Mouse (Mus musculus) CH12.LX (cell line): ENCODE results near the gene Crkl. TPM values are rescaled to one million over a fixed set of nuclear protein-coding genes. Genes with fewer than 3 reads are reported as not detected.

Source experiments
- DNase-seq: peaks from one replicate; pipeline ENCODE4 v3.0.0-alpha.2; 2013; ENCODE audit errors: extremely low read depth
- H3K27ac ChIP-seq: 2 replicates; pipeline ENCODE4 v1.5.1; 2012; ENCODE audit warnings: low read depth, mild to moderate bottlenecking, control low read depth, moderate library complexity; ENCODE audit not compliant: insufficient read depth
- H3K27me3 ChIP-seq: replicated peaks from 2 replicates; pipeline ENCODE3; 2012; ENCODE audit warnings: inconsistent platforms
- H3K36me3 ChIP-seq, 2 experiments: replicated peaks in 1 of 2; 2 replicates each; pipeline versions ENCODE3 to v1.6.1; 2012; ENCODE audit warnings: inconsistent platforms in 1 of 2, low read length in 1 of 2, mild to moderate bottlenecking in 1 of 2, mixed read lengths in 1 of 2, moderate library complexity in 1 of 2; ENCODE audit not compliant: control insufficient read depth in 1 of 2, insufficient read depth in 1 of 2
- H3K4me1 ChIP-seq, 2 experiments: 2 replicates each; pipeline ENCODE4 v1.6.1; 2012; ENCODE audit warnings: inconsistent platforms in 1 of 2, moderate library complexity in 1 of 2; ENCODE audit not compliant: insufficient read depth in 2 of 2, control insufficient read depth in 1 of 2
- H3K4me2 ChIP-seq: 2 replicates; pipeline ENCODE4 v1.6.1; 2012; ENCODE audit warnings: low read depth, mild to moderate bottlenecking, control low read depth; ENCODE audit not compliant: poor library complexity, insufficient read depth, severe bottlenecking
- H3K4me3 ChIP-seq, 3 experiments: fragments of 150-350 bp in 1 of 3; sonication (generic) in 1 of 3; replicated peaks in 1 of 3; 2 replicates each; pipeline versions ENCODE3 to v1.5.1; 2011 to 2012; ENCODE audit warnings: low read depth in 2 of 3, low read length in 2 of 3, mild to moderate bottlenecking in 2 of 3, moderate library complexity in 2 of 3, control low read depth in 1 of 3, improper control_type of control experiment in 1 of 3, inconsistent platforms in 1 of 3, mixed read lengths in 1 of 3; ENCODE audit not compliant: poor library complexity in 1 of 3
- H3K79me2 ChIP-seq: replicated peaks from 2 replicates; pipeline ENCODE4 v1.6.1; 2012; ENCODE audit warnings: mild to moderate bottlenecking, moderate library complexity; ENCODE audit not compliant: control insufficient read depth, poor library complexity, insufficient read depth, severe bottlenecking; ENCODE audit errors: extremely low read depth
- H3K9ac ChIP-seq: 2 replicates; pipeline ENCODE4 v1.6.1; 2012; ENCODE audit warnings: low read depth, mild to moderate bottlenecking, control low read depth, moderate library complexity; ENCODE audit not compliant: insufficient read depth
- H3K9me3 ChIP-seq: replicated peaks from 2 replicates; pipeline ENCODE3; 2012; ENCODE audit warnings: low read length, inconsistent platforms, mixed read lengths
- BHLHE40 ChIP-seq: IDR thresholded peaks from 2 replicates; pipeline ENCODE4 v1.6.1; 2011; ENCODE audit warnings: mild to moderate bottlenecking, low read depth, low read length, improper control_type of control experiment
- CHD1 ChIP-seq: IDR thresholded peaks from 2 replicates; pipeline ENCODE4 v1.6.1; 2012; ENCODE audit warnings: low read depth, low read length, improper control_type of control experiment, inconsistent platforms
- CHD2 ChIP-seq: IDR thresholded peaks from 2 replicates; pipeline ENCODE4 v1.6.1; 2011; ENCODE audit warnings: low read length, improper control_type of control experiment
- CTCF ChIP-seq, 2 experiments: IDR thresholded peaks in 1 of 2; conservative IDR thresholded peaks in 1 of 2; 2 replicates each; pipeline ENCODE4 v1.5.1; 2011 to 2012; ENCODE audit warnings: low read depth in 2 of 2, low read length in 2 of 2, improper control_type of control experiment in 1 of 2, inconsistent platforms in 1 of 2, mild to moderate bottlenecking in 1 of 2, moderate library complexity in 1 of 2
- ELF1 ChIP-seq: IDR thresholded peaks from 2 replicates; pipeline ENCODE4 v1.6.1; 2014; ENCODE audit warnings: low read depth, mild to moderate bottlenecking, inconsistent platforms, low read length, improper control_type of control experiment
- EP300 ChIP-seq: IDR thresholded peaks from 2 replicates; pipeline ENCODE4 v1.6.1; 2011; ENCODE audit warnings: low read length, improper control_type of control experiment
- ETS1 ChIP-seq: conservative IDR thresholded peaks from 2 replicates; pipeline ENCODE4 v1.6.1; 2012; ENCODE audit warnings: low read depth, mild to moderate bottlenecking, inconsistent platforms, low read length, improper control_type of control experiment, moderate library complexity
- HCFC1 ChIP-seq: IDR thresholded peaks from 2 replicates; pipeline ENCODE4 v1.6.1; 2012; ENCODE audit warnings: low read depth, mild to moderate bottlenecking, inconsistent platforms, low read length, improper control_type of control experiment
- JUN ChIP-seq: IDR thresholded peaks from 2 replicates; pipeline ENCODE4 v1.6.1; 2011; ENCODE audit warnings: low read depth, mild to moderate bottlenecking, low read length, improper control_type of control experiment, moderate library complexity; ENCODE audit not compliant: insufficient read depth
- MEF2A ChIP-seq: IDR thresholded peaks from 2 replicates; pipeline ENCODE4 v1.6.1; 2014; ENCODE audit warnings: low read depth, mild to moderate bottlenecking, inconsistent platforms, low read length, improper control_type of control experiment, borderline replicate concordance
- MXI1 ChIP-seq: IDR thresholded peaks from 2 replicates; pipeline ENCODE4 v1.6.1; 2011; ENCODE audit warnings: mild to moderate bottlenecking, low read depth, low read length, improper control_type of control experiment
- NELFE ChIP-seq: IDR thresholded peaks from 2 replicates; pipeline ENCODE4 v1.6.1; 2011; ENCODE audit warnings: low read depth, low read length, improper control_type of control experiment
- PAX5 ChIP-seq: IDR thresholded peaks from 2 replicates; pipeline ENCODE4 v1.6.1; 2012; ENCODE audit warnings: low read length, inconsistent platforms, mixed read lengths
- POLR2A ChIP-seq: IDR thresholded peaks from 2 replicates; pipeline ENCODE4 v1.6.1; 2011; ENCODE audit warnings: low read depth, mild to moderate bottlenecking, improper control_type of control experiment, low read length
- TBP ChIP-seq: conservative IDR thresholded peaks from 2 replicates; pipeline ENCODE4 v1.6.1; 2011; ENCODE audit warnings: low read depth, low read length, improper control_type of control experiment
- ZC3H11A ChIP-seq: IDR thresholded peaks from 2 replicates; pipeline ENCODE4 v1.6.1; 2012; ENCODE audit warnings: low read depth, mild to moderate bottlenecking, inconsistent platforms, low read length, improper control_type of control experiment
- ZMIZ1 ChIP-seq: IDR thresholded peaks from 2 replicates; pipeline ENCODE4 v1.6.1; 2012; ENCODE audit warnings: low read depth, mild to moderate bottlenecking, inconsistent platforms, low read length, improper control_type of control experiment
- dilution Hi-C: fragments of 300-500 bp; cut with MboI; formaldehyde crosslinking; loops from 2 replicates; pipeline ENCODE4 v1.14.3; 2020; ENCODE audit warnings: low sequenced_read_pairs; ENCODE audit not compliant: extremely low pct_unique_long_range_greater_than_20kb, extremely low pct_ligation_motif_present
- in situ Hi-C: fragments of 300-500 bp; cut with MboI; formaldehyde crosslinking; loops from 3 replicates; pipeline ENCODE4 v1.14.3; 2019; ENCODE audit warnings: low sequenced_read_pairs, low pct_ligation_motif_present, low pct_unique_long_range_greater_than_20kb, mixed read lengths
- polyA plus RNA-seq: library from polyadenylated mRNA; unstranded; fragments of >175 nt; gene quantifications from 2 replicates; pipeline ENCODE4 v1.2.1, GENCODE M21; 2012; ENCODE audit warnings: low read depth; ENCODE audit not compliant: insufficient read length
- total RNA-seq, 2 experiments: library from RNA; depleted of rRNA; stranded (reverse); fragments of 300-350 nt in 1 of 2; fragments of >200 nt in 1 of 2; gene quantifications; 2 replicates each; pipeline ENCODE4 v1.2.3; 2012 to 2014

The Crkl gene
- total and polyA plus RNA-seq, 3 experiments, result 16.9 to 35.6 (median 21.6) TPM

GRCm38 (mm10) chr16:17481465-17481864 is 29.7 kb downstream of the Crkl start:
- TF ChIP-seq ZC3H11A, result no peak
- H3K4me3 ChIP-seq, result no peak overlapping the region
- H3K79me2 ChIP-seq, result peaks cover 47% of the 10 kb centered on the region
- in situ Hi-C loops, result no loop called here
- H3K27ac ChIP-seq, result no peak overlapping the region
- dilution Hi-C loops, result no loop called here
- H3K36me3 ChIP-seq, result peaks cover 38 to 93% of the 10 kb centered on the region in 2 experiments
- H3K4me1 ChIP-seq, result peaks cover 0 to 11% of the 10 kb centered on the region in 2 experiments; a peak in 1 of 4 replicates
- no peak overlapping the region for H3K9ac ChIP-seq
- DNase-seq, result no peak
- no peaks in the 10 kb centered on the region for H3K9me3 ChIP-seq
- H3K27me3 ChIP-seq, result no peaks in the 10 kb centered on the region
- H3K4me2 ChIP-seq, result no peak overlapping the region

- Histone ChIP-seq H3K79me2 (peaks cover 7% of the 10 kb centered on the region), H3K4me2 (no peak overlapping the region), H3K36me3 (peaks cover 41 to 66% of the 10 kb centered on the region in 2 experiments), H3K27ac (no peak overlapping the region), H3K9ac (no peak overlapping the region), H3K27me3 (peaks cover 17% of the 10 kb centered on the region), H3K4me3 (no peak overlapping the region), H3K4me1 (peaks cover 3 to 8% of the 10 kb centered on the region in 2 experiments; a peak in 1 of 4 replicates), H3K9me3 (no peaks in the 10 kb centered on the region)
- no peak for DNase-seq
- dilution Hi-C loops (no loop called here), in situ Hi-C loops (no loop called here)
- no peak for TF ChIP-seq EP300
- no peak for TF ChIP-seq CHD2
- TF ChIP-seq POLR2A, result no peak
- TF ChIP-seq ZC3H11A, result no peak
- TF ChIP-seq PAX5, result no peak
- TF ChIP-seq TBP, result no peak
- TF ChIP-seq CTCF (conservative IDR thresholded peaks at IDR 0.05 in 1 of 2, IDR thresholded peaks at IDR 0.05 in 1 of 2; ENCODE audit: low read depth in 2 of 2, low read length in 2 of 2), result no peak
- no peak for TF ChIP-seq HCFC1
- TF ChIP-seq MXI1, result no peak
- TF ChIP-seq ELF1, result no peak
- no peak for TF ChIP-seq CHD1
- TF ChIP-seq JUN, result no peak
- TF ChIP-seq ETS1, result no peak
- TF ChIP-seq MEF2A, result no peak
- TF ChIP-seq ZMIZ1, result no peak
- no peak for TF ChIP-seq NELFE
- TF ChIP-seq BHLHE40, result no peak
Observed at GRCm38 (mm10) chr16:17486505-17486904, 34.7 kb downstream of the Crkl start.
